Mouse (Mus musculus) adrenal gland, postnatal 4 days (tissue): ENCODE measurements around the gene Gm10715. TPM values are rescaled to one million over a fixed set of nuclear protein-coding genes. Genes with fewer than 3 reads are reported as not detected.
"Not testable (repeated sequence)": the region's sequence is repeated elsewhere in the genome, so short reads cannot be mapped to it uniquely, and the experiment has no call there.

Experiments
- DNase-seq, 2 experiments: peaks; one replicate each; pipeline ENCODE4 v3.0.0; 2021 to 2022; ENCODE audit warnings: low spot score in 2 of 2, mixed read lengths in 2 of 2
- long read RNA-seq, 2 experiments: library from polyadenylated mRNA; stranded (forward); transcript quantifications; one replicate each; pipeline ENCODE4 v2.0.0; 2021
- total RNA-seq, 2 experiments: library from RNA; stranded (reverse); gene quantifications; 2 replicates each; pipeline ENCODE4 v1.2.3; 2021

Gene Gm10715
- total RNA-seq: not detected
- long read RNA-seq, experiment 1: 0 reads
- long read RNA-seq, experiment 2: 0 reads

- DNase-seq: not testable (repeated sequence)
Observed at GRCm38 (mm10) chr9:3036577-3036976, at the start of gene Gm10715. TSS of gene Gm10715 (plus strand) at chr9:3036877.

DNA sequence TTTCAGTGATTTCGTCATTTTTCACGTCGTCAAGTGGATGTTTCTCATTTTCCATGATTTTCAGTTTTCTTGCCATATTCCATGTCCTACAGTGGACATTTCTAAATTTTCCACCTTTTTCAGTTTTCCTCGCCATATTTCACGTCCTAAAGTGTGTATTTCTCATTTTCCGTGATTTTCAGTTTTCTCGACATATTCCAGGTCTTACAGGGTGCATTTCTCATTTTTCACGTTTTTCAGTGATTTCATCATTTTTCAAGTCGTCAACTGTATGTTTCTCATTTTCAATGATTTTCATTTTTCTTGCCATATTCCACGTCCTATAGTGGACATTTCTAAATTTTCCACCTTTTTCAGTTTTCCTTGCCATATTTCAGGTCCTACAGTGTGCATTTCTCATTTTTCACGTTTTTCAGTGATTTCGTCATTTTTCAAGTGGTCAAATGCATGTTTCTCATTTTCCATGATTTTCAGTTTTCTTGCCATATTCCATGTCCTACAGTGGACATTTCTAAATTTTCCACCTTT is 36.2 kb upstream of the Gm10715 start, which contains the start of gene Gm10722:
Gene Gm10722, plus strand, starts transcription at position 478 of the 528 bp plus-strand sequence.
- peak in 1 of 2 experiments; percentile 6 for DNase-seq

DNA sequence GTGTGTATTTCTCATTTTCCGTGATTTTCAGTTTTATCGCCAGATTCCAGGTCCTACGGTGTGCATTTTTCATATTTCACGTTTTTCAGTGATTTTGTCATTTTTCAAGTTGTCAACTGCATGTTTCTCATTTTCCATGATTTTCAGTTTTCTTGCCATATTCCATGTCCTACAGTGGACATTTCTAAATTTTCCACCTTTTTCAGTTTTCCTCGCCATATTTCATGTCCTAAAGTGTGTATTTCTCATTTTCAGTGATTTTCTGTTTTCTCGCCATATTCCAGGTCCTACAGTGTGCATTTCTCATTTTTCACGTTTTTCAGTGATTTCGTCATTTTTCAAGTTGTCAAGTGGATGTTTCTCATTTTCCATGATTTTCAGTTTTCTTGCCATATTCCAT is 35.7 kb upstream of the Gm10715 start:
- DNase-seq: not testable (repeated sequence)

DNA sequence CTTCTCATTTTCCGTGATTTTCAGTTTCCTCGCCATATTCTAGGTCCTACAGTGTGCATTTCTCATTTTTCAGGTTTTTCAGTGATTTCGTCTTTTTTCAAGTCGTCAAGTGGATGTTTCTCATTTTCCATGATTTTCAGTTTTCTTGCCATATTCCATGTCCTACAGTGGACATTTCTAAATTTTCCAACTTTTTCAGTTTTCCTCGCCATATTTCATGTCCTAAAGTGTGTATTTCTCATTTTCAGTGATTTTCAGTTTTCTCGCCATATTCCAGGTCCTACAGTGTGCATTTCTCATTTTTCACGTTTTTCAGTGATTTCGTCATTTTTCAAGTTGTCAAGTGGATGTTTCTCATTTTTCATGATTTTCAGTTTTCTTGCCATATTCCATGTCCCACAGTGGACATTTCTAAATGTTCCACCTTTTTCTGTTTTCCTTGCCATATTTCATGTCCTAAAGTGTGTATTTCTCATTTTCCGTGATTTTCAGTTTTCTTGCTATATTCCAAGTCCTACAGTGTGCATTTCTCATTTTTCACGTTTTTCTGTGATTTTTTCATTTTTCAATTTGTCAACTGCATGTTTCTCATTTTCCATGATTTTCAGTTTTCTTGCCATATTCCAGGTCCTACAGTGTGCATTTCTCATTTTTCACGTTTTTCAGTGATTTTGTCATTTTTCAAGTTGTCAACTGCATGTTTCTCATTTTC is 34.6 kb upstream of the Gm10715 start:
- DNase-seq: peak; percentile 94 to 100

- peak; percentile 4 to 18 for DNase-seq
Observed at GRCm38 (mm10) chr9:3002794-3003396, 33.8 kb upstream of the Gm10715 start, which contains the start of gene Gm11168. TSS of gene Gm11168 (plus strand) at chr9:3003346.

- DNase-seq: not testable (repeated sequence)
Observed at GRCm38 (mm10) chr9:3006179-3006578, 30.5 kb upstream of the Gm10715 start.

GRCm38 (mm10) chr9:3006636-3007035 is 30.0 kb upstream of the Gm10715 start:
- not testable (repeated sequence) for DNase-seq

DNA sequence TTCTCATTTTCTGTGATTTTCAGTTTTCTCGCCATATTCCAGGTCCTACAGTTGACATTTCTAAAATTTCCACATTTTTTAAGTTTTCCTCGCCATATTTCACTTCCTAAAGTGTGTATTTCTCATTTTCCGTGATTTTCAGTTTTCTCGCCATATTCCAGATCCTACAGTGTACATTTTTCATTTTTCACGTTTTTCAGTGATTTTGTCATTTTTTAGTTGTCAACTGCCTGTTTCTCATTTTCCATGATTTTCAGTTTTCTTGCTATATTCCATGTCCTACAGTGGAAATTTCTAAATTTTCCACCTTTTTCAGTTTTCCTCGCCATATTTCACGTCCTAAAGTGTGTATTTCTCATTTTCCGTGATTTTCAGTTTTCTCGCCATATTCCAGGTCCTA is 29.4 kb upstream of the Gm10715 start:
- not testable (repeated sequence) for DNase-seq

DNA sequence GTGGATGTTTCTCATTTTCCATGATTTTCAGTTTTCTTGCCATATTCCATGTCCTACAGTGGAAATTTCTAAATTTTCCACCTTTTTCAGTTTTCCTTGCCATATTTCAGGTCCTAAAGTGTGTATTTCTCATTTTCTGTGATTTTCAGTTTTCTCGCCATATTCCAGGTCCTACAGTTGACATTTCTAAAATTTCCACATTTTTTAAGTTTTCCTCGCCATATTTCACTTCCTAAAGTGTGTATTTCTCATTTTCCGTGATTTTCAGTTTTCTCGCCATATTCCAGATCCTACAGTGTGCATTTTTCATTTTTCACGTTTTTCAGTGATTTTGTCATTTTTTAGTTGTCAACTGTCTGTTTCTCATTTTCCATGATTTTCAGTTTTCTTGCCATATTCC is 27.3 kb upstream of the Gm10715 start:
- DNase-seq: not testable (repeated sequence)

DNA sequence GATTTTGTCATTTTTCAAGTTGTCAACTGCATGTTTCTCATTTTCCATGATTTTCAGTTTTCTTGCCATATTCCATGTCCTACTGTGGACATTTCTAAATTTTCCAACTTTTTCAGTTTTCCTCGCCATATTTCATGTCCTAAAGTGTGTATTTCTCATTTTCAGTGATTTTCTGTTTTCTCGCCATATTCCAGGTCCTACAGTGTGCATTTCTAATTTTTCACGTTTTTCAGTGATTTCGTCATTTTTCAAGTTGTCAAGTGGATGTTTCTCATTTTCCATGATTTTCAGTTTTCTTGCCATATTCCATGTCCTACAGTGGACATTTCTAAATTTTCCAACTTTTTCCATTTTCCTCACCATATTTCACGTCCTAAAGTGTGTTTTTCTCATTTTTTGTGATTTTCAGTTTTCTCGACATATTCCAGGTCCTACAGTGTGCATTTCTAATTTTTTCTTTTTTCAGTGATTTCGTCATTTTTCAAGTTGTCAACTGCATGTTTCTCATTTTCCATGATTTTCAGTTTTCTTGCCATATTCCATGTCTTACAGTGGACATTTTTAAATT is 24.5 kb upstream of the Gm10715 start:
- DNase-seq: not testable (repeated sequence)

- not testable (repeated sequence) for DNase-seq
Observed at GRCm38 (mm10) chr9:3012733-3013279, 23.9 kb upstream of the Gm10715 start, which contains the start of gene Gm10721. TSS of gene Gm10721 (plus strand) at chr9:3013140.

- DNase-seq: not testable (repeated sequence)
Observed at GRCm38 (mm10) chr9:3015354-3015753, 21.3 kb upstream of the Gm10715 start, which contains the start of gene Gm10720. TSS of gene Gm10720 (plus strand) at chr9:3015654.

- DNase-seq: peak in 1 of 2 experiments; percentile 10
Observed at GRCm38 (mm10) chr9:3015896-3016295, 20.8 kb upstream of the Gm10715 start.

GRCm38 (mm10) chr9:3017108-3017507 is 19.6 kb upstream of the Gm10715 start, which contains the start of gene Gm10719:
TSS of gene Gm10719 (plus strand) at chr9:3017408.
- DNase-seq: not testable (repeated sequence)

GRCm38 (mm10) chr9:3018944-3019343 is 17.7 kb upstream of the Gm10715 start:
- DNase-seq: peak; percentile 32 to 100

GRCm38 (mm10) chr9:3019835-3020727 is 16.6 kb upstream of the Gm10715 start:
- DNase-seq: peak; percentile 38 to 99

GRCm38 (mm10) chr9:3022316-3023008 is 14.2 kb upstream of the Gm10715 start:
- not testable (repeated sequence) for DNase-seq

DNA sequence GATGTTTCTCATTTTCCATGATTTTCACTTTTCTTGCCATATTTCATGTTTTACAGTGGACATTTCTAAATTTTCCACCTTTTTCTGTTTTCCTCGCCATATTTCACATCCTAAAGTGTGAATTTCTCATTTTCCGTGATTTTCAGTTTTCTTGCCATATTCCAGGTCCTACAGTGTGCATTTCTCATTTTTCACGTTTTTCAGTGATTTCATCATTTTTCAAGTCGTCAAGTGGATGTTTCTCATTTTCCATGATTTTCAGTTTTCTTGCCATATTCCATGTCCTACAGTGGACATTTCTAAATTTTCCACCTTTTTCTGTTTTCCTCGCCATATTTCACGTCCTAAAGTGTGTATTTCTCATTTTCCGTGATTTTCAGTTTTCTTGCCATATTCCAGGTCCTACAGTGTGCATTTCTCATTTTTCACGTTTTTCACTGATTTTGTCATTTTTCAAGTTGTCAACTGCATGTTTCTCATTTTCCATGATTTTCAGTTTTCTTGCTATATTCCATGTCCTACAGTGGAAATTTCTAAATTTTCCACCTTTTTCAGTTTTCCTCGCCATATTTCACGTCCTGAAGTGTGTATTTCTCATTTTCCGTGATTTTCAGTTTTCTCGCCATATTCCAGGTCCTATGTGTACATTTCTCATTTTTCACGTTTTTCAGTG is 13.2 kb upstream of the Gm10715 start, which contains the start of gene Gm10718:
Gene Gm10718, plus strand, starts transcription at position 236 of the 673 bp plus-strand sequence.
- peak in 1 of 2 experiments; percentile 36 for DNase-seq
